In genomic region chr1:121478284-121478980, GRCm38 (mm10) we compare ENCODE assay signal across 11 mouse cellular contexts. TPM values are rescaled to one million over a fixed set of nuclear protein-coding genes. Genes with fewer than 3 reads are reported as not detected.
A peak's percentile ranks its signal among the peaks of the same experiment; 100 is the strongest.
DNase-seq lines count a peak whose midpoint lies in the region; ATAC-seq and TF ChIP-seq lines count a peak whose summit lies in the region.
"Had no signal": no experiment of that assay in that cellular context is flagged by ENCODE, and none has a peak within 500 bp of the region (broad histone marks: within the 10 kb centered on the region; RNA-seq: fewer than 3 reads in every experiment).

No protein-coding gene starts in this region.

- intact Hi-C loops in heart, postnatal 25 days (cut with DNase I), result no loop called here

- no peak overlapping the region for H3K9ac ChIP-seq in heart, embryonic 16.5 days (ENCODE audit: low read length)
- H3K9ac ChIP-seq in forebrain, postnatal 0 days, result no peak overlapping the region
- H3K9ac ChIP-seq: limb, embryonic 13.5 days had no signal

- 72% methylated on average over 12 of the region's 12 CpGs for WGBS in heart, embryonic 16.5 days
- 67% methylated on average over 12 of the region's 12 CpGs for WGBS in forebrain, postnatal 0 days

- peaks cover 39% of the 10 kb centered on the region for H3K36me3 ChIP-seq in heart, embryonic 16.5 days (ENCODE audit: control insufficient read depth, insufficient read depth)
- H3K36me3 ChIP-seq in forebrain, postnatal 0 days (ENCODE audit: insufficient read depth), result peaks cover 55% of the 10 kb centered on the region

- peak; percentile 68 for ATAC-seq in heart, embryonic 16.5 days (replicated peaks; ENCODE audit: extremely low read depth, insufficient read depth, low FRiP score)
- ATAC-seq in forebrain, postnatal 0 days, result peak; percentile 91
- ATAC-seq: Patski had no signal

- H3K9me3 ChIP-seq in heart, embryonic 16.5 days (replicated peaks; ENCODE audit: control insufficient read depth, low read length), result peaks cover 4% of the 10 kb centered on the region
- no peaks in the 10 kb centered on the region for H3K9me3 ChIP-seq in forebrain, postnatal 0 days (ENCODE audit: low read length)
- H3K9me3 ChIP-seq: limb, embryonic 13.5 days had no signal

- no peak for TF ChIP-seq CTCF in forebrain, postnatal 0 days (IDR thresholded peaks at IDR 0.05; ENCODE audit: low read depth)

- no peak for DNase-seq in heart, postnatal 25 days (ENCODE audit: low spot score)
- peak; percentile 73 for DNase-seq in forebrain, postnatal 0 days
- DNase-seq in liver, result peak; percentile 21
- peak; percentile 86 for DNase-seq in thymus, postnatal 0 days (ENCODE audit: low spot score)
- no peak for DNase-seq in adrenal gland, adult (ENCODE audit: inconsistent age in 2 of 2, low spot score in 1 of 2)
- no peak for DNase-seq in spleen, postnatal 10 days (ENCODE audit: low spot score in 2 of 2)
- DNase-seq in MN1 (ENCODE audit: low spot score), result no peak

- no peak overlapping the region for H3K4me3 ChIP-seq in heart, embryonic 16.5 days (ENCODE audit: low read length)
- H3K4me3 ChIP-seq in forebrain, postnatal 0 days (ENCODE audit: low read depth, low read length), result no peak overlapping the region
- H3K4me3 ChIP-seq: erythroblast, embryonic 14.5 days; limb, embryonic 13.5 days had no signal

- no peak overlapping the region for H3K4me2 ChIP-seq in heart, embryonic 16.5 days (ENCODE audit: low read depth, low read length)
- no peak overlapping the region for H3K4me2 ChIP-seq in forebrain, postnatal 0 days (ENCODE audit: low read depth)
- H3K4me2 ChIP-seq: limb, embryonic 13.5 days had no signal

- H3K27ac ChIP-seq in heart, embryonic 16.5 days (ENCODE audit: low read length), result peak overlapping the region; percentile 64; the same call in 1 of the 2 replicates
- H3K27ac ChIP-seq in forebrain, postnatal 0 days (ENCODE audit: low read depth, low read length), result 0 out of 2 replicates have a peak overlapping the region, but pooled peaks have one; percentile 36
- H3K27ac ChIP-seq: limb, embryonic 13.5 days had no signal

- no peaks in the 10 kb centered on the region for H3K4me1 ChIP-seq in heart, embryonic 16.5 days (ENCODE audit: control insufficient read depth, insufficient read depth, low read length)
- H3K4me1 ChIP-seq in forebrain, postnatal 0 days (ENCODE audit: insufficient read depth), result no peaks in the 10 kb centered on the region
- H3K4me1 ChIP-seq: limb, embryonic 13.5 days had no signal

- no peaks in the 10 kb centered on the region for H3K27me3 ChIP-seq in heart, embryonic 16.5 days (ENCODE audit: control insufficient read depth, insufficient read depth, low read length)
- no peaks in the 10 kb centered on the region for H3K27me3 ChIP-seq in forebrain, postnatal 0 days (ENCODE audit: insufficient read depth, low read length)
- H3K27me3 ChIP-seq: limb, embryonic 13.5 days; Patski had no signal

RNA-seq across cellular contexts. Expression of gene Ccdc93, which starts 47.6 kb away (rescaled TPM):
- polyA plus RNA-seq in heart, embryonic 16.5 days (2015; fragmentation: Nextera tagmentation; extraction: Ambion mirVana), result 8.0 and 8.8 TPM in 2 replicates
- total RNA-seq in heart, postnatal 25 days (2021), result 10 to 100 TPM; 14.0 to 14.5 TPM
- total RNA-seq in forebrain, postnatal 0 days (2014; rRNA removed), result 13.5 and 14.6 TPM in 2 replicates
- polyA plus RNA-seq in forebrain, postnatal 0 days (2015; fragmentation: Nextera tagmentation; extraction: Ambion mirVana), result 3.8 and 6.7 TPM in 2 replicates
- polyA plus RNA-seq in thymus, postnatal 0 days (2015; fragmentation: Nextera tagmentation; extraction: Ambion mirVana), result 16.6 and 18.6 TPM in 2 replicates

RNA-seq across cellular contexts. Expression of gene Htr5b, which starts 49.8 kb away (rescaled TPM):
- 0.22 and 0.25 TPM in 2 replicates for polyA plus RNA-seq in heart, embryonic 16.5 days (2015; fragmentation: Nextera tagmentation; extraction: Ambion mirVana)
- not detected for total RNA-seq in heart, postnatal 25 days (2021)
- 1.4 and 2.2 TPM in 2 replicates for total RNA-seq in forebrain, postnatal 0 days (2014; rRNA removed)
- polyA plus RNA-seq in forebrain, postnatal 0 days (2015; fragmentation: Nextera tagmentation; extraction: Ambion mirVana), result 1.9 and 3.5 TPM in 2 replicates
- 0.07 TPM in 1 of 2 replicates, not detected in the other for polyA plus RNA-seq in thymus, postnatal 0 days (2015; fragmentation: Nextera tagmentation; extraction: Ambion mirVana)
- polyA plus RNA-seq: erythroblast, embryonic 14.5 days; Patski had no signal

Comparison
In these comparisons a context has a peak if more than half of its experiments do, and no peak if none do; other contexts are left out.
1. DNase-seq: peak in forebrain, postnatal 0 days (single experiment), liver (single experiment) and thymus, postnatal 0 days (single experiment); none in heart, postnatal 25 days (single experiment), adrenal gland, adult (0 of 2), spleen, postnatal 10 days (0 of 2) and MN1 (single experiment).